Mouse (Mus musculus) lung, embryonic 16.5 days (tissue): ENCODE measurements around the gene Vhl. TPM values are rescaled to one million over a fixed set of nuclear protein-coding genes. Genes with fewer than 3 reads are reported as not detected.
A peak's percentile ranks its signal among the peaks of the same experiment; 100 is the strongest.
"Not testable (repeated sequence)": the region's sequence is repeated elsewhere in the genome, so short reads cannot be mapped to it uniquely, and the experiment has no call there.

Experiments
- ATAC-seq: fragments of 200-750 bp; cut with Nextera tagmentation; 2 replicates; pipeline ENCODE4 v1.8.0; 2017; ENCODE audit warnings: low read depth, mild to moderate bottlenecking, moderate library complexity
- H3K27ac ChIP-seq: fragments of 300-500 bp; sonication (generic); 2 replicates; pipeline ENCODE4 v1.5.1; 2014; ENCODE audit warnings: mild to moderate bottlenecking, control low read depth, low read length
- H3K27me3 ChIP-seq: fragments of 300-500 bp; sonication (generic); 2 replicates; pipeline ENCODE4 v1.6.1; 2014; ENCODE audit warnings: low read depth, low read length, mixed read lengths; ENCODE audit not compliant: control insufficient read depth, insufficient read depth
- H3K36me3 ChIP-seq: fragments of 300-500 bp; sonication (generic); 2 replicates; pipeline ENCODE4 v1.6.1; 2014; ENCODE audit warnings: low read length; ENCODE audit not compliant: control insufficient read depth, insufficient read depth
- H3K4me1 ChIP-seq: fragments of 300-500 bp; sonication (generic); replicated peaks from 2 replicates; pipeline ENCODE4 v1.6.1; 2014; ENCODE audit warnings: low read length, mixed read lengths; ENCODE audit not compliant: control insufficient read depth, insufficient read depth
- H3K4me2 ChIP-seq: fragments of 300-500 bp; sonication (generic); 2 replicates; pipeline ENCODE4 v1.6.1; 2014; ENCODE audit warnings: low read depth, low read length, control low read depth
- H3K4me3 ChIP-seq: fragments of 300-500 bp; sonication (generic); 2 replicates; pipeline ENCODE4 v1.5.1; 2014; ENCODE audit warnings: mild to moderate bottlenecking, low read length, control low read depth
- H3K9ac ChIP-seq: fragments of 300-500 bp; sonication (generic); 2 replicates; pipeline ENCODE4 v1.6.1; 2014; ENCODE audit warnings: low read length, control low read depth
- H3K9me3 ChIP-seq: fragments of 300-500 bp; sonication (generic); 2 replicates; pipeline ENCODE4 v1.6.1; 2016; ENCODE audit warnings: low read length; ENCODE audit not compliant: control insufficient read depth
- WGBS: fragments of 180-500 bp; shearing (Covaris S2); extraction: QIAGEN DNeasy Blood & Tissue Kit; methylation state at CpG from one replicate; pipeline ENCODE4 v1.1.7; 2014; 5-methylcytosine and 5-hydroxymethylcytosine counted together
- polyA plus RNA-seq: library from polyadenylated mRNA; unstranded; fragments of >200 nt; fragmentation: Nextera tagmentation; extraction: Ambion mirVana; gene quantifications from 2 replicates; pipeline ENCODE4 v1.2.1, GENCODE M21; 2015

The Vhl gene
- polyA plus RNA-seq, 1 experiment from 2014 or later, result 36.1 TPM

GRCm38 (mm10) chr6:113667611-113668122, 43.9 kb downstream of the Vhl start:
- no peak overlapping the region for H3K9ac ChIP-seq
- H3K36me3 ChIP-seq, result no peaks in the 10 kb centered on the region
- H3K27ac ChIP-seq, result no peak overlapping the region
- H3K27me3 ChIP-seq, result no peaks in the 10 kb centered on the region
- no peak overlapping the region for H3K4me2 ChIP-seq
- no peaks in the 10 kb centered on the region for H3K9me3 ChIP-seq
- no peak overlapping the region for H3K4me3 ChIP-seq
- WGBS, result 56% methylated on average over 8 of the region's 8 CpGs
- H3K4me1 ChIP-seq, result peaks cover 4% of the 10 kb centered on the region; the same call in 1 of the 2 replicates
- no peak for ATAC-seq

GRCm38 (mm10) chr6:113668287-113669154, 44.8 kb downstream of the Vhl start:
- Histone ChIP-seq H3K36me3 (no peaks in the 10 kb centered on the region), H3K27me3 (no peaks in the 10 kb centered on the region), H3K4me1 (peaks cover 4% of the 10 kb centered on the region; the same call in 1 of the 2 replicates), H3K9me3 (no peaks in the 10 kb centered on the region), H3K4me2 (0 out of 2 replicates have a peak overlapping the region, but pooled peaks have one; percentile 12), H3K9ac (no peak overlapping the region; the same call in 1 of the 2 replicates), H3K4me3 (no peak overlapping the region), H3K27ac (peak overlapping the region; percentile 82)
- 30% methylated on average over 15 of the region's 15 CpGs for WGBS
- ATAC-seq, result peak; percentile 71

GRCm38 (mm10) chr6:113669821-113670220, 46.1 kb downstream of the Vhl start:
- Histone ChIP-seq H3K36me3 (no peaks in the 10 kb centered on the region), H3K27me3 (no peaks in the 10 kb centered on the region), H3K4me3 (no peak overlapping the region), H3K4me1 (peaks cover 4% of the 10 kb centered on the region; the same call in 1 of the 2 replicates), H3K9ac (no peak overlapping the region), H3K4me2 (no peak overlapping the region), H3K9me3 (no peaks in the 10 kb centered on the region), H3K27ac (no peak overlapping the region)
- ATAC-seq, result no peak
- 46% methylated on average over 7 of the region's 7 CpGs for WGBS

GRCm38 (mm10) chr6:113672029-113672428, 48.3 kb downstream of the Vhl start:
- ATAC-seq, H3K9me3 ChIP-seq, H3K4me3 ChIP-seq, H3K27ac ChIP-seq, H3K27me3 ChIP-seq, H3K4me1 ChIP-seq, H3K9ac ChIP-seq, H3K36me3 ChIP-seq, H3K4me2 ChIP-seq: not testable (repeated sequence)
- WGBS, result 90% methylated on average over 1 of the region's 1 CpGs

GRCm38 (mm10) chr6:113672989-113673388, 49.2 kb downstream of the Vhl start:
- H3K36me3 ChIP-seq, result no peaks in the 10 kb centered on the region
- H3K27ac ChIP-seq, result no peak overlapping the region
- no peaks in the 10 kb centered on the region for H3K9me3 ChIP-seq
- peaks cover 4% of the 10 kb centered on the region; the same call in 1 of the 2 replicates for H3K4me1 ChIP-seq
- H3K27me3 ChIP-seq, result no peaks in the 10 kb centered on the region
- WGBS, result 73% methylated on average over 6 of the region's 6 CpGs
- no peak overlapping the region for H3K4me3 ChIP-seq
- H3K9ac ChIP-seq, result no peak overlapping the region
- no peak for ATAC-seq
- no peak overlapping the region for H3K4me2 ChIP-seq

GRCm38 (mm10) chr6:113675234-113675633, 51.5 kb downstream of the Vhl start:
- Histone ChIP-seq H3K4me2 (no peak overlapping the region), H3K36me3 (no peaks in the 10 kb centered on the region), H3K4me3 (no peak overlapping the region), H3K9me3 (no peaks in the 10 kb centered on the region), H3K27ac (no peak overlapping the region), H3K27me3 (no peaks in the 10 kb centered on the region), H3K4me1 (no peaks in the 10 kb centered on the region), H3K9ac (no peak overlapping the region)
- WGBS, result 70% methylated on average over 4 of the region's 4 CpGs
- no peak for ATAC-seq

- no peaks in the 10 kb centered on the region for H3K36me3 ChIP-seq
- H3K27ac ChIP-seq, result no peak overlapping the region
- 92% methylated on average over 9 of the region's 9 CpGs for WGBS
Observed at GRCm38 (mm10) chr6:113675991-113676390, 52.2 kb downstream of the Vhl start.

GRCm38 (mm10) chr6:113677070-113677734, 53.4 kb downstream of the Vhl start:
- no peak for ATAC-seq
- no peak overlapping the region for H3K4me3 ChIP-seq
- no peaks in the 10 kb centered on the region for H3K9me3 ChIP-seq
- H3K4me1 ChIP-seq, result no peaks in the 10 kb centered on the region
- no peaks in the 10 kb centered on the region for H3K36me3 ChIP-seq
- H3K27me3 ChIP-seq, result no peaks in the 10 kb centered on the region
- no peak overlapping the region for H3K4me2 ChIP-seq
- WGBS, result 67% methylated on average over 14 of the region's 14 CpGs
- no peak overlapping the region for H3K27ac ChIP-seq
- H3K9ac ChIP-seq, result no peak overlapping the region

More at GRCm38 (mm10) chr6:113675991-113676390, 52.2 kb downstream of the Vhl start:
- Histone ChIP-seq H3K4me3 (no peak overlapping the region), H3K9me3 (no peaks in the 10 kb centered on the region), H3K4me2 (no peak overlapping the region), H3K9ac (no peak overlapping the region), H3K27me3 (no peaks in the 10 kb centered on the region), H3K4me1 (no peaks in the 10 kb centered on the region)
- no peak for ATAC-seq
